Mouse (Mus musculus) myocyte (in vitro differentiated cells): ENCODE results near the gene Foxc2. TPM values are rescaled to one million over a fixed set of nuclear protein-coding genes. Genes with fewer than 3 reads are reported as not detected.

Experiments
- H3K27me3 ChIP-seq: one replicate; pipeline ENCODE4 v1.6.1; 2011; ENCODE audit not compliant: control insufficient read depth, insufficient read depth, insufficient read length
- H3K36me3 ChIP-seq: one replicate; pipeline ENCODE4 v1.6.1; 2011; ENCODE audit not compliant: control insufficient read depth, insufficient read depth
- H3K4me2 ChIP-seq: one replicate; pipeline ENCODE4 v1.6.1; 2011; ENCODE audit warnings: low read depth, control low read depth
- H3K4me3 ChIP-seq: one replicate; pipeline ENCODE4 v1.5.1; 2011; ENCODE audit warnings: mild to moderate bottlenecking, control low read depth, moderate library complexity
- H3K79me2 ChIP-seq: one replicate; pipeline ENCODE4 v1.6.1; 2011; ENCODE audit not compliant: control insufficient read depth, insufficient read depth
- H3ac ChIP-seq: one replicate; pipeline ENCODE4 v1.6.1; 2011; ENCODE audit not compliant: control insufficient read depth, insufficient read length
- CEBPB ChIP-seq: IDR thresholded peaks from 2 replicates; pipeline ENCODE4 v1.6.1; 2011; ENCODE audit warnings: mild to moderate bottlenecking, moderate library complexity; ENCODE audit not compliant: poor library complexity, insufficient read depth, severe bottlenecking
- E2F4 ChIP-seq: IDR thresholded peaks from one replicate; pipeline ENCODE4 v1.6.1; 2011; ENCODE audit warnings: mild to moderate bottlenecking, control low read depth, moderate library complexity; ENCODE audit not compliant: insufficient read depth
- MAX ChIP-seq: IDR thresholded peaks from one replicate; pipeline ENCODE4 v1.6.1; 2011; ENCODE audit warnings: low read depth, mild to moderate bottlenecking, control low read depth
- MYOD1 ChIP-seq, 3 experiments: IDR thresholded peaks; one replicate each; pipeline ENCODE4 v1.6.1; 2011; ENCODE audit warnings: control low read depth in 2 of 3, low read depth in 2 of 3, mild to moderate bottlenecking in 2 of 3, moderate library complexity in 1 of 3; ENCODE audit not compliant: insufficient read length in 2 of 3, control insufficient read depth in 1 of 3
- MYOG ChIP-seq, 3 experiments: IDR thresholded peaks; one replicate each; pipeline ENCODE4 v1.6.1; 2011; ENCODE audit warnings: control low read depth in 2 of 3, low read depth in 2 of 3, mild to moderate bottlenecking in 2 of 3; ENCODE audit not compliant: insufficient read length in 2 of 3, control insufficient read depth in 1 of 3, insufficient read depth in 1 of 3
- POLR2A ChIP-seq: IDR thresholded peaks from one replicate; pipeline ENCODE4 v1.6.1; 2011; ENCODE audit warnings: low read depth, mild to moderate bottlenecking, control low read depth, moderate library complexity; ENCODE audit not compliant: insufficient read length
- POLR2AphosphoS2 ChIP-seq: IDR thresholded peaks from one replicate; pipeline ENCODE4 v1.6.1; 2011; ENCODE audit warnings: low read depth, control low read depth; ENCODE audit not compliant: insufficient read length
- REST ChIP-seq: IDR thresholded peaks from one replicate; pipeline ENCODE4 v1.6.1; 2011; ENCODE audit warnings: mild to moderate bottlenecking, control low read depth, moderate library complexity; ENCODE audit not compliant: insufficient read depth, insufficient read length
- SRF ChIP-seq: IDR thresholded peaks from one replicate; pipeline ENCODE4 v1.6.1; 2011; ENCODE audit warnings: low read depth; ENCODE audit not compliant: control insufficient read depth, insufficient read length
- TCF12 ChIP-seq: IDR thresholded peaks from one replicate; pipeline ENCODE4 v1.6.1; 2011; ENCODE audit warnings: mild to moderate bottlenecking, control low read depth; ENCODE audit not compliant: poor library complexity, insufficient read depth, severe bottlenecking
- TCF3 ChIP-seq: IDR thresholded peaks from one replicate; pipeline ENCODE4 v1.6.1; 2011; ENCODE audit warnings: low read depth, control low read depth; ENCODE audit not compliant: insufficient read length
- USF1 ChIP-seq: IDR thresholded peaks from one replicate; pipeline ENCODE4 v1.6.1; 2011; ENCODE audit warnings: low read depth, mild to moderate bottlenecking, control low read depth, moderate library complexity
- polyA plus RNA-seq: library from polyadenylated mRNA; unstranded; fragments of >200 nt; fragmentation: generic; extraction: Trizol; gene quantifications from one replicate; pipeline ENCODE4 v1.2.1, GENCODE M21; 2012; ENCODE audit warnings: missing spikeins

Foxc2 gene
- polyA plus RNA-seq, 1 experiment = 7.3 TPM

DNA sequence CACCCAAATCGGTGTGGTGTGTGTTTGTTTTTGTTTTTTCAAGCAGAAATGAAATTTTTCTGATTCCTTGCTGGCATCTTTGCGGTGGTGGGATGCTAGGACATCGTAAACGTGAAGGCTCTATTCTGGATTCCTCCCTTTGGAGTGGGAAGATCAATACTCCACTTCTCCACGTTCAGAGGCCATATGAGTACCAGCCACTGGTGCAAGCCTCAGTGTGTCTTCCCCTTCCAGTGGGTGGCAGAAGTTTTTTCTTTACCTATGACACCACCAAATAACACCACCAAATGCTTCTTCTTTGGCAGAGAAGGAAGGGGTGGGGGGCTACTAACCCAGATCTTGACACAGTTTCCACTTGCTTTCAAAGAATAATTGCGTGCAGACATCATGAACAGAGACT lies 10.2 kb downstream of the Foxc2 start:
- Histone ChIP-seq H3K4me3 (peak overlapping the region; percentile 35), H3K79me2 (peaks cover 4% of the 10 kb centered on the region), H3K27me3 (no peaks in the 10 kb centered on the region), H3K4me2 (peak overlapping the region; percentile 91), H3K36me3 (no peaks in the 10 kb centered on the region), H3ac (peak overlapping the region; percentile 37)
- TF ChIP-seq MYOD1 (IDR thresholded peaks at IDR 0.05; ENCODE audit: control insufficient read depth in 1 of 3, insufficient read length in 2 of 3, low read depth in 2 of 3) = no peak
- no peak for TF ChIP-seq POLR2A
- TF ChIP-seq REST = no peak
- TF ChIP-seq POLR2AphosphoS2 = no peak
- TF ChIP-seq MAX = no peak
- no peak for TF ChIP-seq E2F4

DNA sequence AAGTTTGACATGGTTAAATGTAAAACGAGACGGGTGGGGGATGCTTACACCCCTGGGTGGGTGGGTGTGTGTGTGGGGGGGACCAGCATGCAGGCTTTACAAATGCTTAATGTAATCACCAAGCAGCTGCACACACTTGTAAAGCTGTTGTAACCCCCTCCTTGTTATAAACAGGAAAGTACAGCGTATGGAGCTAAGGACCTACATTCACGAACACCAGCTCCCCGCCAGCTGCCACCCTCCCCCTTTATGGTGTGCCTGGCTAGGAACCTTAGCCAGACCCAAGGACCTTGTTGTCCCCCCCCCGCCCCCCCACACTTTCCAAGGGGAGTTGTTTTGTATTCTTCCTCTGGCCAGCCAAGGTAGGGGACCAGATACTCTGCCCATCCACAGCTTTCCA lies 10.7 kb downstream of the Foxc2 start:
- no peaks in the 10 kb centered on the region for H3K36me3 ChIP-seq
- no peaks in the 10 kb centered on the region for H3K79me2 ChIP-seq
- no peaks in the 10 kb centered on the region for H3K27me3 ChIP-seq
- TF ChIP-seq TCF3 (no peak), SRF (no peak), POLR2AphosphoS2 (no peak), TCF12 (no peak), REST (no peak), CEBPB (no peak), POLR2A (no peak), MAX (no peak), USF1 (no peak), MYOD1 (IDR thresholded peaks at IDR 0.05; ENCODE audit: control insufficient read depth in 1 of 3, insufficient read length in 2 of 3, low read depth in 2 of 3) (no peak), MYOG (IDR thresholded peaks at IDR 0.05; ENCODE audit: control insufficient read depth in 1 of 3, insufficient read depth in 1 of 3, insufficient read length in 2 of 3, low read depth in 2 of 3) (no peak), E2F4 (no peak)
- H3ac ChIP-seq = no peak overlapping the region
- H3K4me3 ChIP-seq = peak overlapping the region; percentile 35
- H3K4me2 ChIP-seq = peak overlapping the region; percentile 91

DNA sequence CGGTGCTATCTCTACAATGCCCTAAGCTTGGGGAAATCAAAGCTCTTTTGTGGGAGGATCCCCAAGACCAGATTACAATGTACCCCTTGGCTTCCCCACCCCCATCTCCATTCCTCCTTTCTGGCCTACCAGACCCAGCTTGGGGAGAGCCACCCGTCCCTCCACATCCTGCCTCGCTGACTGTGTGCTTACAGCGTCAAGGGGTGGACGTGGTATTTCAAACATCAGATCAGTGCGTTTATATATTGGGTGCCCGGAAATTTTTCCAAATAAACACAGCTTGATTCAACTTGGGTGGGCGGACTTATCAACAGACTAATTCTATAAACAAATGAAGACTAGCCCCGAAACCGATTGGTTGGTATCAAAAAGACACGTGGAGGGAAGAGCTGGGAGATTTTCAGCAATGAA lies 11.3 kb downstream of the Foxc2 start:
- no peak overlapping the region for H3ac ChIP-seq
- no peak for TF ChIP-seq POLR2A
- no peak for TF ChIP-seq E2F4
- TF ChIP-seq MYOD1 (IDR thresholded peaks at IDR 0.05; ENCODE audit: control insufficient read depth in 1 of 3, insufficient read length in 2 of 3, low read depth in 2 of 3) = no peak
- TF ChIP-seq CEBPB = no peak
- no peak for TF ChIP-seq SRF
- no peak for TF ChIP-seq POLR2AphosphoS2
- no peak for TF ChIP-seq REST
- TF ChIP-seq USF1 = no peak
- TF ChIP-seq TCF12 = no peak
- TF ChIP-seq MAX = no peak
- no peak for TF ChIP-seq MYOG (IDR thresholded peaks at IDR 0.05; ENCODE audit: control insufficient read depth in 1 of 3, insufficient read depth in 1 of 3, insufficient read length in 2 of 3, low read depth in 2 of 3)
- TF ChIP-seq TCF3 = no peak
- H3K36me3 ChIP-seq = no peaks in the 10 kb centered on the region
- H3K27me3 ChIP-seq = no peaks in the 10 kb centered on the region
- no peak overlapping the region for H3K4me3 ChIP-seq
- peak overlapping the region; percentile 30 for H3K4me2 ChIP-seq
- H3K79me2 ChIP-seq = no peaks in the 10 kb centered on the region

DNA sequence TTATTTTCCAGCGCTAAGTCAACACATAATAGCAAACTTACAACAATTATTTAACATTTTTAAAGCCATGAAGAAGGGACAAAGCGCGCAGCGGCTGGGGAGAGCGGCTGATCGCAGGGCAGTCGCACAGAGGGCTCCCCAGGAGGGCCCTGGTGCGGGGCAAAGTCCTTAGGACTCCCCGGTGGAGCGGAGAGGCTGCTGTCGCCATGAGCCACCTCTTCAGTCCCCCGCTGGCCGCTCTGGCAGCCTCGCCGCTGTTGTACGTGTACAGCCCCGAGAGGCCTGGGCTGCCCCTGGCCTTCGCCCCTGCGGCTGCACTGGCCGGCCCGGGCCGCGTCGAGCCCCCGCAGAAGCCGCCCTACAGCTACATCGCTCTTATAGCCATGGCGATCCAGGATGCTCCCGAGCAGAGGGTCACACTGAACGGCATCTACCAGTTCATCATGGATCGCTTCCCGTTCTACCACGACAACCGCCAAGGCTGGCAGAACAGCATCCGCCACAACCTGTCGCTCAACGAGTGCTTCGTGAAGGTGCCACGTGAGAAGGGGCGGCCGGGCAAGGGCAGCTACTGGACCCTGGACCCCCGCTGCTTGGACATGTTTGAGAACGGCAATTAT lies 11.9 kb downstream of the Foxc2 start, which contains the start of gene Foxl1:
Gene Foxl1, plus strand, starts transcription at position 185 of the 620 bp plus-strand sequence.
- peak within 1 kb of the TSS; percentile 35 for H3K4me3 ChIP-seq
- no peaks in the 10 kb centered on the region for H3K27me3 ChIP-seq
- H3ac ChIP-seq = no peak within 1 kb of the TSS

More for the DNA sequence above, 11.9 kb downstream of the Foxc2 start, which contains the start of gene Foxl1:
- Histone ChIP-seq H3K79me2 (no peaks in the 10 kb centered on the region), H3K4me2 (peak within 1 kb of the TSS; percentile 30), H3K36me3 (no peaks in the 10 kb centered on the region)
- no peak for TF ChIP-seq TCF3
- TF ChIP-seq CEBPB = no peak
- no peak for TF ChIP-seq POLR2A
- no peak for TF ChIP-seq E2F4
- TF ChIP-seq MYOG (IDR thresholded peaks at IDR 0.05; ENCODE audit: control insufficient read depth in 1 of 3, insufficient read depth in 1 of 3, insufficient read length in 2 of 3, low read depth in 2 of 3) = no peak
- no peak for TF ChIP-seq MYOD1 (IDR thresholded peaks at IDR 0.05; ENCODE audit: control insufficient read depth in 1 of 3, insufficient read length in 2 of 3, low read depth in 2 of 3)
- TF ChIP-seq USF1 = no peak
- no peak for TF ChIP-seq TCF12
- TF ChIP-seq SRF = no peak
